Mouse (Mus musculus): ENCODE measurements at regions not wholly inside any gene's neighbourhood (a gene's known extent, or its start where the extent isn't known, plus 50 kb on each side); places are given as distances from the start of the nearest gene placed in this dataset.

DNA sequence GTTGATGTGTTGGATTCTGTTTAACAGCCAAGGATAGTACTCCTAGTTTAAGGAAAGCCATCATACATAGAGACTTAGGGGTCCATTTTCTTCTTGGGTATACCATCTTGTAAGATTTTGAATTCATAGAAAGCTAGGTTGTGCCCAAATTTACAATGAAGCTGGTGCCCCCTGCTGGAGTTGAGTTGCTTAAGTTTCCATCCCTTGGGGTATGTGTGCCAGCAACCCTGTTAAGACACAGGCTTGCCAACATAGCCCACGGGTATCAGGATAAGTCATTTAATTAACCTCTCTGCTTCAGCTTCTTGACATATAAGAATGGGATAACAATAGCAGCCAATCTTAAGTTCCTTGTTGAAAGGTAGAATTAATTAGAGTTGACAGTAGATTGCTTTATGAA, 440.9 kb downstream of the 1700129C05Rik start:
- H3K27ac ChIP-seq, result no peak overlapping the region
- H3K4me3 ChIP-seq, result no peak overlapping the region
- TF ChIP-seq CTCF (IDR thresholded peaks at IDR 0.05), result peak; percentile 70
- DNase-seq (ENCODE audit: extremely low spot score in 1 of 2, low spot score in 2 of 2), result peak; percentile 67 to 69
- intact Hi-C loops (cut with DNase I), result loop anchor here (1.0 to 10.0 kb wide), 2 partner anchors 383 to 666 kb away; no protein-coding TSS in a partner anchor

DNA sequence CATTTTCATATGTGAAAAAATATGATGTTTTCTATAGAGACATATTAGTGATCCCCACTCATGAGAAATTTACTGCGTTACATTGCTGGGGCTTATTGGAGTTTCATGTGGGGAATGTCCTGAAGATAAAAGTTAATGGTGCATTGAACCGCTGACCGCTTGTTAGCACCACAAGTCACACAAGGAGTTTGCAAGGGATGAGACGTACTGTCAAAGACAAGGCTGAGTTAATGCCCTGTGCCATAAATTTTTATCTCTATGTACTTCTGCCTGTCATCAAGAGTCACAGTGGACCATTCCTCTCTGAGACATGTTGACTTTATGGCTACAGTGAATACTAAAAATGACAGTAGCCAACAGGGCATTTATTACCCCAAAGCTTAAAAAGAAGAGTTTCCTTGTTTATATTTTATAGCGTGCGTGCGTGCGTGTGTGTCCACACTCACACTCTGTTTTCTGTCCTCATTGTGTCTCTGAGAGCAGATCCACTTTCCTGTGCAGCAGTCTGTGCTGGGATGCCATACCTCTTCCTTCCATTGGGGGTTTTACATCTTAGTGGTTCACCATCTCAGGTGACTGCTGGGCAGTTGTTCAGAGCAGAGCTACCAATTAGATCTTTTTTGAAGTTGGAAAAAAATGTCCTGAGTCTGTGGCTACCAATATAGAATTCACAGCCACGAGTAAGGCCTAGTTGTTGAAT, 451.4 kb downstream of the 1700129C05Rik start:
- TF ChIP-seq CTCF (IDR thresholded peaks at IDR 0.05), result no peak; the same call in 1 of the 2 replicates

DNA sequence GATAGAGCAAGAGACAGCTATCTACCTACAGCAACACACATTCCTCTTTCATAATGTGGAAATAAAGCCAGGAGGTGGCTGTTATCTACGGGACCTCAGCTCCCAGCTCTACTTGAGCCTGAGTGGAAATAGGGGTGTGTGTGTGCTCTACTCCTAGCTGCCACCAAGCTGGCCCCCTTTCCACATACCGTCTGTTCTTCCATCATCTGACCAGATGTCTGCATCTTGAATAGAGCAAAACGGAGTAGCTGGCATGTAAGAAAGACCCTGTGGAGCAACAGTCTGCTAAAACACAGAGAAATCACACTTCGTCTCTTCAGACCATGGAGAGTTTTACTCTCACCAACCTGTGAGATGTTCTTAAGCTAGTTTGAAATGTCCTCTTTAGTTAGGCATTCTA, 454.9 kb downstream of the 1700129C05Rik start:
- intact Hi-C loops (cut with DNase I), result no loop called here
- DNase-seq (ENCODE audit: extremely low spot score in 1 of 2, low spot score in 2 of 2), result no peak
- H3K4me3 ChIP-seq, result no peak overlapping the region
- H3K27ac ChIP-seq, result no peak overlapping the region
- no peak for TF ChIP-seq CTCF (IDR thresholded peaks at IDR 0.05)

More for the DNA sequence above, 451.4 kb downstream of the 1700129C05Rik start:
- intact Hi-C loops (cut with DNase I), result no loop called here
- H3K4me3 ChIP-seq, result no peak overlapping the region
- no peak overlapping the region for H3K27ac ChIP-seq
- no peak for DNase-seq (ENCODE audit: extremely low spot score in 1 of 2, low spot score in 2 of 2)

DNA sequence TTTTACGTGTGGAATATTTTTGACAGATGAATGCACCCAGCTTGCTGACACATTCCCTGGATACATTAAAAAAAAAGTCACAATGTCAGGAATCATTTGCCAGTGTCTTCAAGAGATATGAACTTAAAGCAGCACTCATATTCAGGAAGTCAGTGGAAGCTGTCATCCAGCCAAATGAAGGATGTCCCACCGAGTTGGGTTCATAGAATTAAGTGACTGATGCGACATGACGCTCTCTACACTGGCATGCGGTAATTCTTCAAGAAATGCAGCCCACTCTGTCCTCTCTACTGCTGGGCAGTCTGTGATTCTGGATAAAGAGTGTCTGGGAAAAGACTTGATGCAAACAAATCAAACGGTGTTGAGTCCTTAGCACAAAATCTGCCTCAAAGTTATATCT, 463.9 kb downstream of the 1700129C05Rik start:
- DNase-seq (ENCODE audit: extremely low spot score in 1 of 2, low spot score in 2 of 2), result no peak
- intact Hi-C loops (cut with DNase I), result no loop called here
- no peak for TF ChIP-seq CTCF (IDR thresholded peaks at IDR 0.05)
- Histone ChIP-seq H3K4me3 (no peak overlapping the region), H3K27ac (no peak overlapping the region)

DNA sequence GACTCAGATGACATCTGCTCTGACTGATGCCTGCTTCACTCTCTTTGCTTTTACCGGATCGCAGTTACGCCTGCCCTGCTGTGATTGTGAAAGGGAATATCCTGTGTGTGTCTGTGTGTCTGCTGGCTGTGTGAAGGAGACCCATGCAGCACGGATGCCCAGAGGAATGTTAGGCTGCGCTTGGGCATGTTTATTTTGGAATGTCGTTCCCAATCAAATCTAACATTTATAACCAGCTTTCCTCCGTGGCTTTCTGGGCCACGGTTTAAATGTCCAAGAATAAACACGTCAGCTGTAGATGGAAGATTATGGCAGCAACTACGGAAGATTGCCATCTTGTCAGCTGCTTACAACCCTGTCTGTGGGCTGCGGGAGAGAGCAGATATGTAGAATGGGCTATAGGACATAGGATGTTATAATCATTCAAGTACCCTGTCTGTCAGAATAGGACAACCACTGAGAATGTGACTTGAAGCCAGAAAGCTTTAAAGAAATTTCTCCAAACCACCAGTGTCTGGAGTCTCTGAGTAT, 464.5 kb downstream of the 1700129C05Rik start:
- no peak for TF ChIP-seq CTCF (IDR thresholded peaks at IDR 0.05)
- Histone ChIP-seq H3K27ac (no peak overlapping the region), H3K4me3 (no peak overlapping the region)
- intact Hi-C loops (cut with DNase I), result no loop called here
- no peak for DNase-seq (ENCODE audit: extremely low spot score in 1 of 2, low spot score in 2 of 2)

DNA sequence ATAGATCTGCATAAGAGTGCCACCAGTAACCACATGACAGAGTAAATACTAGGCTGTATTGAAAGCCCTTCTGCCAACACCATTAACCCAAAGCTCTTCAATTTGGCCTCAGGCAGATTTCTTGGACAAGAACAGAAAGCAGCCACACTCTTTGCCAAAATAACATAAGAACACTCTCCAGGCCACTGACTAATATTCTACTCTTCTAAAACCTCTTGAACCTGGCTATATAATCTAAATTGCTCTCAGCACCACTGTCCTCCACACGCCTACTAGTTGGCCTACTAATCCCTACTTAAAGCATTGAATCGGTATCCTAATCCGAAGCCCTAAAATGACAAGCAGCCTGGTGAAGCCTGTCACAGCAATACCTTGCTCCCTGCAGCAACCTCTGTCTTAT, 467.5 kb downstream of the 1700129C05Rik start:
- Histone ChIP-seq H3K27ac (no peak overlapping the region), H3K4me3 (no peak overlapping the region)
- TF ChIP-seq CTCF (IDR thresholded peaks at IDR 0.05), result no peak
- DNase-seq (ENCODE audit: extremely low spot score in 1 of 2, low spot score in 2 of 2), result no peak
- intact Hi-C loops (cut with DNase I), result no loop called here

DNA sequence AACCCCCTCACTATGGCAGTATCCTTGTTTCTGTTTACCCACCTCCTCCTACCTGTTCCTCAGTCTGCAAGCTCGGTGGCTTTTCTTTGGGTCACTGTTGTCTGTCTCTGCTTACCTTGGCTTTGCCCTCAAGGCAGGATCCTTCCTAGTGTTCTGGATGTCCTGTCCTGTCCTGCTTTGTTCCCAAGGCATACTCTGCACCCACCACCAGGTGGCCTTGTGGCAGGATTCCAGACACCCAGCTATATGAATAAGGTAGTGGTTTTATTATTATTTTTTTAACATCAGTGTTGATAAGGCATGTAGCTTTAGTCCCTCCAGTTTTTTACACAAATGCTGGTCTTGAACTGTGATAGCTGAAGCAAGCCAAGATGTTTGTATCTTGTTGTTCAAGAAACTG, 478.7 kb downstream of the 1700129C05Rik start:
- no peak overlapping the region for H3K4me3 ChIP-seq
- DNase-seq (ENCODE audit: extremely low spot score in 1 of 2, low spot score in 2 of 2), result no peak
- intact Hi-C loops (cut with DNase I), result no loop called here
- peak; percentile 6; the same call in 1 of the 2 replicates for TF ChIP-seq CTCF (IDR thresholded peaks at IDR 0.05)
- H3K27ac ChIP-seq, result no peak overlapping the region

DNA sequence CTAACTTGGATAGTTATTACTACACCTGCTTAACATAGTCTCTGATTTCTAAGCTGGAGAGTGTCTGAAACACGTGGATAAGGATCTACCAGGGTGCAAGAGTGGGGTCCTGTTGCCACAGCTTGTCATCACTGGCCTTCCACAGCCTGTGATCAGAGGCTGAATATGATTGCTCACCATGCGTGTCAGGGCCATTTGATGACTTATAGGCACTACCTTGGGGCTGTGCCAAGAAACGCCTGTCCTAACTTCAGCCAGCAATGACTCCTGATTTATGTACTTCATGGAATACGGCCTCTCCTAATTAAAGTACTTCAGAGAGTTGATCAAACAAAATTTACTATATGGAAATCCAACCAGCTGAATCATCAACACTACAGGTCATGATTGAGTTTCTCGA, 480.1 kb downstream of the 1700129C05Rik start:
- Histone ChIP-seq H3K27ac (no peak overlapping the region), H3K4me3 (no peak overlapping the region)
- no peak for TF ChIP-seq CTCF (IDR thresholded peaks at IDR 0.05)
- DNase-seq (ENCODE audit: extremely low spot score in 1 of 2, low spot score in 2 of 2), result no peak
- intact Hi-C loops (cut with DNase I), result no loop called here

DNA sequence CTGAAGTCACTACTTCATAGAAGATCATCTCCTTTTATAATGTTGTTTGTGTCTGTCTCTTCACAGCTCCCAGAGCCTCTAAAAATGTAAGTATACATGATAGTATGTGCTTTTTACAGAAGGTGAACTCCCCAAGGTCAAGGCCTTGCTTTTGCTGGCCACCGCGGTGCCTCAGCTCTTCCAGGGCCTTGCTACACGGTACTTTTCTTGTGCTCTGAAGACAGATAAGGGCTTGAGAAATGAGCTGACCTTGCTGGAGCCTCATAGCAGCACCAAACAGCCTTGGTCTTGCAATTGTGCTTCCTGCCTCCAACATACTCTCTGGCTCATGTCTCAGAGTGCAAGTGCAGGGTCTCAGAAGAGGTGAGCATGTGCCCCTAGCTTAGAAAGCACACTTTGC, 481.3 kb downstream of the 1700129C05Rik start:
- no peak for TF ChIP-seq CTCF (IDR thresholded peaks at IDR 0.05)
- Histone ChIP-seq H3K4me3 (no peak overlapping the region), H3K27ac (no peak overlapping the region)
- no peak for DNase-seq (ENCODE audit: extremely low spot score in 1 of 2, low spot score in 2 of 2)
- intact Hi-C loops (cut with DNase I), result no loop called here

DNA sequence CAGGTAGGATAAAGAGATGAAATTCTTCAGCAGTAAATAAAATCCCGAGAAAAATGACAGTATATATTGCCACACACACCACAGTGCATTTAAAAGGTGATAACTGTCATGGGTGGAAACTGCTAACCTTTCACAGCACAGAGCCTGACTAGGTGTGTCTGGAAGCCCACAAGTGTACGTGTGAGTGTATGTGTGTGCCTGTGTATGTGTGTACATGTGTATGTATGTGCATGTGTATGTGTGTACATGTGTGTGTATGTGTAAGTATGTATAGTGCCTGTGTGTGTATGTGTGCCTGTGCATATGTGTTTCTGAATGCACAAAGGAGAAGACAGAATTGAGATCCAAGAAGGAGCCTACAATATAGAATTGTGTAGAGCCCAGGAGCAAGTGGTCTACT, 485.4 kb downstream of the 1700129C05Rik start:
- DNase-seq (ENCODE audit: extremely low spot score in 1 of 2, low spot score in 2 of 2), result no peak
- intact Hi-C loops (cut with DNase I), result no loop called here
- TF ChIP-seq CTCF (IDR thresholded peaks at IDR 0.05), result no peak
- no peak overlapping the region for H3K4me3 ChIP-seq
- H3K27ac ChIP-seq, result no peak overlapping the region

DNA sequence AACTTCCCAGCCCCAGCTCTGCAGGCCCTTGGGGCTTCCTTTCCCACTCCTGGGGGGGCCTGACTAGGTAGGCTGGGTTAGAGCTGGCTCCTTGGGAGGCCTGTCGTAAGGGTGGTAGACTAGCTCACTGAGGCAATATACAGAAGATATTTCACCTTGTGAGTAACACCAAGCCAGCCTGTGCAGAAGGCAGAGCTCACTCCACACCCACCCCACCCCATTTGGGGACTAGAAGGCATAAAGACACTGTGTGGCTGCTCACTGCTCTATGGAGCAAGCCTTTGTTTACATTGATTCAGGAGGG, 485.8 kb downstream of the 1700129C05Rik start:
- no peak for DNase-seq (ENCODE audit: extremely low spot score in 1 of 2, low spot score in 2 of 2)
- H3K4me3 ChIP-seq, result no peak overlapping the region
- no peak for TF ChIP-seq CTCF (IDR thresholded peaks at IDR 0.05)
- intact Hi-C loops (cut with DNase I), result no loop called here
- H3K27ac ChIP-seq, result no peak overlapping the region

DNA sequence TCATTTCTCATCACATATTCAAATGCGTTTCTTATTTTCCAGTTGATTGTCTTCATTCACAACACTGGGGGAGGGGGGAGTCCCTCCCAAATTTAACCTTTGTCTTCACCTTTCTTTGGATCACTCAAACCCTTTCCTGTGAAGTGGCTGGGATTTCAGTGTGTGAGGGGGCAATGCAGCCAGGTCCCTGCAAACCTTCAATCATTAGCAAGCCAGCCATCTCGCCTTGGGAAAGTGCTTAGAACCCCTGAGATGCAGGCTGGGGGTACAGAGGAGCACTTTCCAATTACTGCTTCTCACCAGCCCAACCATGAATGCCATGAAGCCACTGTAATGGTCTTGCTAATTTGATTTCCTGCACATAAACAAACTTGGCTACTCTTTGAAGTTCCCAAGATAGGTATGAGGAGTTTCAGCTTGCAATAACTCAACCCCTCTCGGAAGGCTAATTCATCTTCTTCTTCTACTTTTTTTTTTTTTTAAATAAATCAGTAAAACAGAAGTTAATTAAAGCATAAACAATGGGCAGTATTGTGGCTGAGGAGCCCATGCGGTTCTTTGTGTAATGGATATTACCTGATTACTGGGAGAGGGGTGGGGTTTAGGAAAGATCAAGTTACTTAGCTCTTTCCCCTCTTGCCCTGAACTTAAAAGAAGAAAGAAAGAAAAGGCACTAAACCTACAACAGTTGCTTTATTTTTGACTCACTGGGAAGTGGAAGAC, 486.3 kb downstream of the 1700129C05Rik start:
- TF ChIP-seq CTCF (IDR thresholded peaks at IDR 0.05), result no peak
- no peak for DNase-seq (ENCODE audit: extremely low spot score in 1 of 2, low spot score in 2 of 2)
- no peak overlapping the region for H3K4me3 ChIP-seq
- no peak overlapping the region for H3K27ac ChIP-seq
- intact Hi-C loops (cut with DNase I), result no loop called here

DNA sequence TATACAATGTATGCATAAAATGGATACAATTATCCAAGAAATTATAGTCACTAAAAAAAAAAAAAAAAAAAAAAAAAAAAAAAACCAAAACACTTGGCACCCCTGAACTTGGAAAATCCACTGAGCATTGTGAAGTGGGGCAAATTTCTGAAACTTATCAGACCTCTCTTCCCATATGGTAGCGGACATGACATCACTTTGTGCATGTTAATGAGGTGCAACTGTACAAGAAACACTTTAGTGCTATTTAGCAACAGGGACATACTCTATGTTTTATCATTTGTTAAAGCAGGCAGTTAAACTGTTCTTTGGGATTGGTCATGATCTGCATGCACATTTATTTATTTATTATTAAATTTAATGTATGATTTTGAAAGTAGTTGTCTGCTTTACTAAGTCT, 489.7 kb downstream of the 1700129C05Rik start:
- TF ChIP-seq CTCF (IDR thresholded peaks at IDR 0.05), result no peak
- H3K27ac ChIP-seq, result no peak overlapping the region
- H3K4me3 ChIP-seq, result no peak overlapping the region
- DNase-seq (ENCODE audit: extremely low spot score in 1 of 2, low spot score in 2 of 2), result no peak
- intact Hi-C loops (cut with DNase I), result no loop called here

All from left cerebral cortex, adult 2 months (tissue).